Mouse (Mus musculus) ovary, adult 18-20 months (tissue): Measurements from ENCODE around the gene Nln.

ENCODE experiments used
- DNase-seq: peaks from one replicate; pipeline ENCODE4 v3.0.0; 2022; ENCODE audit warnings: low spot score, mixed read lengths

Gene Nln

GRCm38 (mm10) chr13:104095955-104096354 lies 13.5 kb downstream of the Nln start:
- no peak for DNase-seq

- no peak for DNase-seq
These were observed 14.7 kb downstream of the Nln start for GRCm38 (mm10) chr13:104094531-104095385.

GRCm38 (mm10) chr13:104091734-104092133 lies 17.7 kb downstream of the Nln start:
- DNase-seq = no peak

GRCm38 (mm10) chr13:104089387-104089786 lies 20.0 kb downstream of the Nln start:
- DNase-seq = no peak

GRCm38 (mm10) chr13:104084600-104084999 lies 24.8 kb downstream of the Nln start:
- DNase-seq = no peak

- DNase-seq = no peak
These were observed 26.9 kb downstream of the Nln start for GRCm38 (mm10) chr13:104082504-104082903.

GRCm38 (mm10) chr13:104076993-104077392 lies 32.4 kb downstream of the Nln start:
- DNase-seq = no peak

- no peak for DNase-seq
These were observed 34.7 kb downstream of the Nln start for GRCm38 (mm10) chr13:104074731-104075130.

- DNase-seq = no peak
These were observed 35.2 kb downstream of the Nln start for GRCm38 (mm10) chr13:104074230-104074629.

- no peak for DNase-seq
These were observed 37.1 kb downstream of the Nln start for GRCm38 (mm10) chr13:104072351-104072750.

- no peak for DNase-seq
These were observed 38.7 kb downstream of the Nln start for GRCm38 (mm10) chr13:104070703-104071102.

- DNase-seq = no peak
These were observed 40.2 kb downstream of the Nln start for GRCm38 (mm10) chr13:104069216-104069615.

GRCm38 (mm10) chr13:104065649-104066347 lies 43.6 kb downstream of the Nln start:
- no peak for DNase-seq

GRCm38 (mm10) chr13:104063061-104063460 lies 46.4 kb downstream of the Nln start:
- no peak for DNase-seq

GRCm38 (mm10) chr13:104061975-104062750 lies 47.3 kb downstream of the Nln start:
- no peak for DNase-seq

GRCm38 (mm10) chr13:104060231-104060630 lies 49.2 kb downstream of the Nln start:
- no peak for DNase-seq

GRCm38 (mm10) chr13:104059536-104059935 lies 49.9 kb downstream of the Nln start:
- no peak for DNase-seq

- no peak for DNase-seq
These were observed 50.7 kb downstream of the Nln start for GRCm38 (mm10) chr13:104058761-104059160.

GRCm38 (mm10) chr13:104052271-104052753 lies 57.1 kb downstream of the Nln start:
- DNase-seq = no peak

GRCm38 (mm10) chr13:104048835-104049234 lies 60.6 kb downstream of the Nln start:
- DNase-seq = no peak

GRCm38 (mm10) chr13:104045108-104045507 lies 64.3 kb downstream of the Nln start:
- no peak for DNase-seq

GRCm38 (mm10) chr13:104044332-104044731 lies 65.1 kb downstream of the Nln start:
- no peak for DNase-seq
